14 mouse cellular contexts compared by ENCODE assay signal in the genomic region with DNA sequence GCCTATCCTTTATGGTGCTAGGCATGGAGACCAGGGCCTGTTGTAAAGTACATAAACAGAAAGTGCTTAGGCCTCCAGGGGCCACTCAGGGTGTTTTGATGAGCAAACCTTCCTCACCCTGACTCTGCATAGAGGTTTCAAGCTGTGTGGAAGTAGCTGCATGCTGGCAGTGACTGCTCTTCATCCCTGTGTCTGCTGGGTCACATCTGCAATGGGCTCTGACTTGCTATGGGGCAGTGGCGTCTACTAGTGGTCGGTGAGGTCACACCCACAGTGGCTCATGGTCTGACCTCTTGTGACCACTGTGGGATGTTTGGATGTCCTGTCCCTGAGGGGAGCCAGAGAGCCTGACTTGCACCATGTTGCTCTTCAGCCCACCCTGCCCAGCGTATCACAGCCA. TPM values are rescaled to one million over a fixed set of nuclear protein-coding genes. Genes with fewer than 3 reads are reported as not detected.
DNase-seq lines count a peak whose midpoint lies in the region; ATAC-seq and TF ChIP-seq lines count a peak whose summit lies in the region.
"Had no signal": no experiment of that assay in that cellular context is flagged by ENCODE, and none has a peak within 500 bp of the region (broad histone marks: within the 10 kb centered on the region; RNA-seq: fewer than 3 reads in every experiment).

No protein-coding gene starts in this region.

- no peak overlapping the region for H3K4me3 ChIP-seq in hindbrain, postnatal 0 days (ENCODE audit: low read length)
- H3K4me3 ChIP-seq in hindbrain, embryonic 13.5 days = no peak overlapping the region
- H3K4me3 ChIP-seq in lung, adult 2 months (replicated peaks; ENCODE audit: extremely low read depth, low read depth, low read length) = no peak overlapping the region
- H3K4me3 ChIP-seq: erythroblast, embryonic 14.5 days; heart, embryonic 15.5 days; neural tube, embryonic 12.5 days had no signal

- H3K9me3 ChIP-seq in hindbrain, postnatal 0 days (ENCODE audit: low read length) = no peaks in the 10 kb centered on the region
- no peaks in the 10 kb centered on the region for H3K9me3 ChIP-seq in hindbrain, embryonic 13.5 days
- H3K9me3 ChIP-seq: heart, embryonic 15.5 days; neural tube, embryonic 12.5 days had no signal

- ATAC-seq in hindbrain, postnatal 0 days = no peak
- ATAC-seq in hindbrain, embryonic 13.5 days (ENCODE audit: low FRiP score) = no peak
- ATAC-seq: hindbrain, embryonic 16.5 days had no signal

- peak; percentile 33 for TF ChIP-seq CTCF in hindbrain, postnatal 0 days (IDR thresholded peaks at IDR 0.05; ENCODE audit: low read depth)
- TF ChIP-seq CTCF in lung, adult 2 months (IDR thresholded peaks at IDR 0.05; ENCODE audit: insufficient read depth, low read length) = no peak

- no peak for TF ChIP-seq POLR2A in lung, adult 2 months (IDR thresholded peaks at IDR 0.05; ENCODE audit: borderline replicate concordance, extremely low read depth, low read depth, low read length)

- H3K9ac ChIP-seq in hindbrain, postnatal 0 days (replicated peaks; ENCODE audit: low read length) = no peak overlapping the region
- H3K9ac ChIP-seq in hindbrain, embryonic 13.5 days = no peak overlapping the region
- H3K9ac ChIP-seq: heart, embryonic 15.5 days; neural tube, embryonic 12.5 days had no signal

- peaks cover 76% of the 10 kb centered on the region for H3K36me3 ChIP-seq in hindbrain, postnatal 0 days (ENCODE audit: insufficient read depth, low read length)
- peaks cover 95% of the 10 kb centered on the region for H3K36me3 ChIP-seq in hindbrain, embryonic 13.5 days

- no peaks in the 10 kb centered on the region for H3K27me3 ChIP-seq in hindbrain, postnatal 0 days (ENCODE audit: insufficient read depth, low read length)
- H3K27me3 ChIP-seq in hindbrain, embryonic 13.5 days = no peaks in the 10 kb centered on the region
- H3K27me3 ChIP-seq: heart, embryonic 15.5 days; neural tube, embryonic 12.5 days had no signal

- 89% methylated on average over 3 of the region's 3 CpGs for WGBS in hindbrain, postnatal 0 days
- WGBS in hindbrain, embryonic 13.5 days = 82% methylated on average over 3 of the region's 3 CpGs
- WGBS in lung, adult 2 months = 86% methylated on average over 3 of the region's 3 CpGs

- no peak for DNase-seq in hindbrain, postnatal 0 days (ENCODE audit: low spot score)
- peak; percentile 2 to 15 for DNase-seq in lung, postnatal 4 days
- DNase-seq in lung, adult 2 months = no peak
- DNase-seq in urinary bladder, postnatal 10 days (ENCODE audit: low spot score) = peak; percentile 1
- no peak for DNase-seq in urinary bladder, postnatal 25 days (ENCODE audit: low spot score)
- no peak for DNase-seq in embryo, embryonic 10 days (ENCODE audit: low spot score)
- DNase-seq: cerebellum, adult 8-10 months; embryo, embryonic 11 days; left cerebral cortex, postnatal 4 days had no signal

- H3K27ac ChIP-seq in hindbrain, postnatal 0 days = no peak overlapping the region
- no peak overlapping the region for H3K27ac ChIP-seq in hindbrain, embryonic 13.5 days
- H3K27ac ChIP-seq: heart, embryonic 15.5 days; neural tube, embryonic 12.5 days had no signal

- H3K4me2 ChIP-seq in hindbrain, postnatal 0 days (ENCODE audit: low read depth, low read length) = no peak overlapping the region
- H3K4me2 ChIP-seq in hindbrain, embryonic 13.5 days = no peak overlapping the region
- H3K4me2 ChIP-seq: heart, embryonic 15.5 days; neural tube, embryonic 12.5 days had no signal

- H3K4me1 ChIP-seq in hindbrain, postnatal 0 days (ENCODE audit: insufficient read depth, low read length) = no peaks in the 10 kb centered on the region
- H3K4me1 ChIP-seq in hindbrain, embryonic 13.5 days (replicated peaks) = no peaks in the 10 kb centered on the region
- no peaks in the 10 kb centered on the region for H3K4me1 ChIP-seq in lung, adult 2 months (ENCODE audit: control insufficient read depth, insufficient read depth, low read length)
- H3K4me1 ChIP-seq: heart, embryonic 15.5 days; neural tube, embryonic 12.5 days had no signal

RNA-seq across cellular contexts. Expression of gene F2rl3, which starts 10.6 kb away (rescaled TPM):
- total RNA-seq in hindbrain, postnatal 0 days (2014; rRNA removed) = 0.68 and 1.5 TPM in 2 replicates
- polyA plus RNA-seq in hindbrain, postnatal 0 days (2015; fragmentation: Nextera tagmentation; extraction: Ambion mirVana) = 0.20 and 0.29 TPM in 2 replicates
- polyA plus RNA-seq in hindbrain, embryonic 13.5 days (2015; fragmentation: Nextera tagmentation; extraction: Ambion mirVana) = 0.40 and 0.56 TPM in 2 replicates
- 1.9 and 2.1 TPM in 2 replicates for polyA plus RNA-seq in lung, adult 2 months (2012; rRNA removed)

RNA-seq across cellular contexts. Expression of gene Sin3b, which starts 28.0 kb away (rescaled TPM):
- 259 and 269 TPM in 2 replicates for total RNA-seq in hindbrain, postnatal 0 days (2014; rRNA removed)
- polyA plus RNA-seq in hindbrain, postnatal 0 days (2015; fragmentation: Nextera tagmentation; extraction: Ambion mirVana) = 245 and 250 TPM in 2 replicates
- 171 and 175 TPM in 2 replicates for polyA plus RNA-seq in hindbrain, embryonic 13.5 days (2015; fragmentation: Nextera tagmentation; extraction: Ambion mirVana)
- 89.9 and 108 TPM in 2 replicates for polyA plus RNA-seq in lung, adult 2 months (2012; rRNA removed)

Comparison
In these comparisons a context has a peak if more than half of its experiments do, and no peak if none do; other contexts are left out.
1. DNase-seq: peak in lung, postnatal 4 days (2 of 2) and urinary bladder, postnatal 10 days (single experiment); none in hindbrain, postnatal 0 days (single experiment), lung, adult 2 months (single experiment), urinary bladder, postnatal 25 days (single experiment) and embryo, embryonic 10 days (single experiment).